8 mouse cellular contexts compared by ENCODE assay signal in the genomic region with DNA sequence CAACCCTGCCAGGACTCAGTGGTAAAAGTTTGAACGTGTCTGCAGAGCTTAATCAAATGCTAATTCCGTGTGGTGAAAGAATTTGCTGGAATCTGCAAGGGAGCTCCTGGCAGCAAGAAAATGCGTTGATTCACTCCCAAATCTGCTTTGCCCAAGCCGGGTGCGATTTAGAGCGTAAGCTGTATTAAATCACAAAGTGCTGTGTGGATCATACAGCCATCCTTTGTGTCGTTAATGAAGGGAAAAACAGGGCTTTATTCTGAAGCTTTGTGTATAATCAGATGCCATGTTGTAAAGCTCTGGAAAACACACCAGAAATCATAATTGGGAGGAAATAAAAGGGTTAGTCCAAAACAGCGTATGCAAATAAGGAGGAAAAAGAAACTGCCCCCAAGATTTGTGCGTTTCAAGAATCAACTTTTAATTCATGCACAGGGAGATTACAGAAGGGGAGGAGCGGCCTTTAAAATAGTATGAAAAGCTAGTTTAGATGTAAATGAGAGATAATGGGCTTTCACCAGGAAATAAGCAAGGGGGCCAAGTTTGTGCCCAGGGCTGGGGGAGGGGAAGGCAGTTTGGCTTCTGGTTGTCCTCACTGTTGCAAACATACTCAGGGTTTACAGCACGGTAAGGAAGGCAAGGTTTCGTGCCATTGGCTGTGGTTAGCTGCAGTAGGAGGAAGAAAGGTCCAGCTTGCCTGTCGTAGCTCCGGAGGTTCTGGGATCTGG.
A peak's percentile ranks its signal among the peaks of the same experiment; 100 is the strongest.
DNase-seq lines count a peak whose midpoint lies in the region; ATAC-seq lines count a peak whose summit lies in the region.

No protein-coding gene starts in this region.

- intact Hi-C loops in gastrocnemius, postnatal 36 days (cut with DNase I): loop anchor here (5.0 to 10.0 kb wide), 3 partner anchors 176 to 503 kb away; no protein-coding TSS in a partner anchor
- intact Hi-C loops in heart, postnatal 10 days (cut with DNase I): loop anchor here (5.0 to 10.0 kb wide), 3 partner anchors 86 to 621 kb away; no protein-coding TSS in a partner anchor

- no peak overlapping the region for H3K27ac ChIP-seq in lung, embryonic 15.5 days
- H3K27ac ChIP-seq in embryonic facial prominence, embryonic 14.5 days (replicated peaks; ENCODE audit: low read depth, low read length): no peak overlapping the region

- H3K27me3 ChIP-seq in lung, embryonic 15.5 days: no peaks in the 10 kb centered on the region; the same call in 1 of the 2 replicates
- 0 out of 2 replicates have a peak, but pooled peaks cover 13% of the 10 kb centered on the region for H3K27me3 ChIP-seq in embryonic facial prominence, embryonic 14.5 days (replicated peaks; ENCODE audit: control insufficient read depth, insufficient read depth, low read length)

- H3K9ac ChIP-seq in lung, embryonic 15.5 days: no peak overlapping the region
- no peak overlapping the region; the same call in 1 of the 2 replicates for H3K9ac ChIP-seq in embryonic facial prominence, embryonic 14.5 days (ENCODE audit: low read depth, low read length)

- no peaks in the 10 kb centered on the region; the same call in 1 of the 2 replicates for H3K4me1 ChIP-seq in lung, embryonic 15.5 days
- H3K4me1 ChIP-seq in embryonic facial prominence, embryonic 14.5 days (ENCODE audit: control insufficient read depth, insufficient read depth, low read length): peaks cover 5% of the 10 kb centered on the region; the same call in 1 of the 2 replicates

- no peak for ATAC-seq in lung, embryonic 15.5 days (ENCODE audit: borderline replicate concordance, extremely low read depth, low FRiP score, low TSS enrichment)
- no peak for ATAC-seq in embryonic facial prominence, embryonic 14.5 days (ENCODE audit: low read depth)
- peak; percentile 40; the same call in 1 of the 2 replicates for ATAC-seq in megakaryocyte progenitor cell, adult 5-6 weeks (replicated peaks; ENCODE audit: poor library complexity)

- DNase-seq in lung, postnatal 10 days: no peak
- peak; percentile 28 for DNase-seq in embryonic facial prominence, embryonic 14.5 days (ENCODE audit: low spot score)
- DNase-seq in kidney, adult 9 months: peak; percentile 7
- DNase-seq in gastrocnemius, postnatal 36 days: no peak
- no peak for DNase-seq in lung, postnatal 25 days (ENCODE audit: low spot score)
- DNase-seq in heart, postnatal 10 days: no peak

- H3K36me3 ChIP-seq in lung, embryonic 15.5 days: no peaks in the 10 kb centered on the region
- H3K36me3 ChIP-seq in embryonic facial prominence, embryonic 14.5 days (ENCODE audit: control insufficient read depth, insufficient read depth, low read length): no peaks in the 10 kb centered on the region

- no peak overlapping the region for H3K4me3 ChIP-seq in lung, embryonic 15.5 days
- H3K4me3 ChIP-seq in embryonic facial prominence, embryonic 14.5 days (ENCODE audit: low read depth, low read length): peak overlapping the region; percentile 16

- WGBS in lung, embryonic 15.5 days: 26% methylated on average over 14 of the region's 14 CpGs
- 22% methylated on average over 14 of the region's 14 CpGs for WGBS in embryonic facial prominence, embryonic 14.5 days

- no peaks in the 10 kb centered on the region for H3K9me3 ChIP-seq in lung, embryonic 15.5 days
- H3K9me3 ChIP-seq in embryonic facial prominence, embryonic 14.5 days (ENCODE audit: control insufficient read depth, low read length): no peaks in the 10 kb centered on the region

- H3K4me2 ChIP-seq in lung, embryonic 15.5 days: peak overlapping the region; percentile 36
- peak overlapping the region; percentile 50 for H3K4me2 ChIP-seq in embryonic facial prominence, embryonic 14.5 days (ENCODE audit: low read depth, low read length)

Comparison
In these comparisons a context has a peak if more than half of its experiments do, and no peak if none do; other contexts are left out.
1. DNase-seq: peak in embryonic facial prominence, embryonic 14.5 days (single experiment) and kidney, adult 9 months (single experiment); none in lung, postnatal 10 days (single experiment), gastrocnemius, postnatal 36 days (0 of 2), lung, postnatal 25 days (single experiment) and heart, postnatal 10 days (0 of 2).